Mouse (Mus musculus): ENCODE results near the gene Eid3. TPM values are rescaled to one million over a fixed set of nuclear protein-coding genes. Genes with fewer than 3 reads are reported as not detected.

Gene Eid3
- polyA plus RNA-seq, 1 experiment from 2014 or later: 0.37 TPM

Other genes starting within 250 kb of the Eid3 start
- gene 1190007I07Rik, start 243.4 kb upstream of the Eid3 start, polyA plus RNA-seq (2015; fragmentation: Nextera tagmentation; extraction: Ambion mirVana): 30.5 and 35.9 TPM in 2 replicates
- 219 and 244 TPM in 2 replicates for gene Tdg, start 236.8 kb upstream of the Eid3 start, polyA plus RNA-seq (2015; fragmentation: Nextera tagmentation; extraction: Ambion mirVana)
- 3.1 TPM in 2 replicates for gene Glt8d2, start 176.0 kb upstream of the Eid3 start, polyA plus RNA-seq (2015; fragmentation: Nextera tagmentation; extraction: Ambion mirVana)
- 54.6 and 59.7 TPM in 2 replicates for gene Hcfc2, start 170.5 kb upstream of the Eid3 start, polyA plus RNA-seq (2015; fragmentation: Nextera tagmentation; extraction: Ambion mirVana)
- gene Nfyb, start 102.5 kb upstream of the Eid3 start, polyA plus RNA-seq (2015; fragmentation: Nextera tagmentation; extraction: Ambion mirVana): 60.1 and 72.9 TPM in 2 replicates
- 157 and 179 TPM in 2 replicates for gene Txnrd1, start 32.7 kb upstream of the Eid3 start, polyA plus RNA-seq (2015; fragmentation: Nextera tagmentation; extraction: Ambion mirVana)
- 3.4 TPM in 2 replicates for gene Chst11, start 118.9 kb downstream of the Eid3 start, polyA plus RNA-seq (2015; fragmentation: Nextera tagmentation; extraction: Ambion mirVana)

Measured in forebrain, embryonic 16.5 days (tissue).